Mouse (Mus musculus) liver, adult 2 months (tissue): Measurements from ENCODE around the gene Ext2. TPM values are rescaled to one million over a fixed set of nuclear protein-coding genes. Genes with fewer than 3 reads are reported as not detected.

ENCODE experiments used
- DNase-seq: peaks from one replicate; pipeline ENCODE4 v3.0.0-alpha.2; 2011; ENCODE audit warnings: low read depth, low spot score; ENCODE audit errors: extremely low read depth
- H3K27ac ChIP-seq: fragments of 200-500 bp; replicated peaks from 2 replicates; pipeline ENCODE4 v1.5.1; 2012; ENCODE audit warnings: low read depth, mild to moderate bottlenecking, control low read depth, inconsistent platforms, low read length; ENCODE audit not compliant: insufficient read depth
- H3K27me3 ChIP-seq: fragments of 200-500 bp; 2 replicates; pipeline ENCODE4 v1.6.1; 2012; ENCODE audit warnings: mild to moderate bottlenecking, moderate library complexity, low read length, inconsistent platforms; ENCODE audit not compliant: control insufficient read depth, insufficient read depth
- H3K36me3 ChIP-seq: fragments of 200-500 bp; 2 replicates; pipeline ENCODE4 v1.6.1; 2012; ENCODE audit warnings: low read length, inconsistent platforms; ENCODE audit not compliant: control insufficient read depth, insufficient read depth
- H3K4me1 ChIP-seq: fragments of 200-500 bp; 2 replicates; pipeline ENCODE4 v1.6.1; 2011; ENCODE audit warnings: low read length; ENCODE audit not compliant: control insufficient read depth, insufficient read depth
- H3K4me3 ChIP-seq: fragments of 200-500 bp; 2 replicates; pipeline ENCODE4 v1.5.1; 2011; ENCODE audit warnings: low read depth, mild to moderate bottlenecking, control low read depth, low read length, moderate library complexity; ENCODE audit not compliant: insufficient read depth
- H3K79me2 ChIP-seq: fragments of 200-500 bp; 2 replicates; pipeline ENCODE4 v1.6.1; 2012; ENCODE audit warnings: inconsistent platforms, mild to moderate bottlenecking, low read length, moderate library complexity; ENCODE audit not compliant: control insufficient read depth, insufficient read depth
- H3K9ac ChIP-seq: fragments of 200-500 bp; 2 replicates; pipeline ENCODE4 v1.6.1; 2012; ENCODE audit warnings: low read depth, mild to moderate bottlenecking, control low read depth, inconsistent platforms, low read length
- CTCF ChIP-seq: fragments of 200-500 bp; IDR thresholded peaks from 2 replicates; pipeline ENCODE4 v1.5.1; 2011; ENCODE audit warnings: low read depth, low read length, control low read depth
- POLR2A ChIP-seq: fragments of 200-500 bp; IDR thresholded peaks from 2 replicates; pipeline ENCODE4 v1.6.1; 2011; ENCODE audit warnings: low read length, control low read depth; ENCODE audit not compliant: insufficient read depth; ENCODE audit errors: extremely low read depth
- WGBS: fragments of 180-500 bp; shearing (Covaris S2); methylation state at CpG from one replicate; pipeline ENCODE4 v1.1.7; 2018; 5-methylcytosine and 5-hydroxymethylcytosine counted together
- polyA plus RNA-seq: library from polyadenylated mRNA; depleted of rRNA; stranded (reverse); fragments of >200 nt; gene quantifications from 2 replicates; pipeline ENCODE4 v1.2.3, GENCODE M21; 2012
- total RNA-seq: library from RNA; depleted of rRNA; stranded (reverse); fragments of >200 nt; gene quantifications from 2 replicates; pipeline ENCODE4 v1.2.3, GENCODE M21; 2014

Ext2 gene
- total and polyA plus RNA-seq, 2 experiments: 14.1 to 19.1 TPM

GRCm38 (mm10) chr2:93702936-93703926, 119.1 kb downstream of the Ext2 start:
- 96% methylated on average over 19 of the region's 19 CpGs for WGBS
- Histone ChIP-seq H3K79me2 (no peaks in the 10 kb centered on the region), H3K27ac (no peak overlapping the region), H3K9ac (no peak overlapping the region), H3K4me3 (no peak overlapping the region), H3K36me3 (peaks cover 27% of the 10 kb centered on the region), H3K27me3 (no peaks in the 10 kb centered on the region), H3K4me1 (no peaks in the 10 kb centered on the region)
- no peak for DNase-seq
- TF ChIP-seq POLR2A (no peak), CTCF (no peak)

DNA sequence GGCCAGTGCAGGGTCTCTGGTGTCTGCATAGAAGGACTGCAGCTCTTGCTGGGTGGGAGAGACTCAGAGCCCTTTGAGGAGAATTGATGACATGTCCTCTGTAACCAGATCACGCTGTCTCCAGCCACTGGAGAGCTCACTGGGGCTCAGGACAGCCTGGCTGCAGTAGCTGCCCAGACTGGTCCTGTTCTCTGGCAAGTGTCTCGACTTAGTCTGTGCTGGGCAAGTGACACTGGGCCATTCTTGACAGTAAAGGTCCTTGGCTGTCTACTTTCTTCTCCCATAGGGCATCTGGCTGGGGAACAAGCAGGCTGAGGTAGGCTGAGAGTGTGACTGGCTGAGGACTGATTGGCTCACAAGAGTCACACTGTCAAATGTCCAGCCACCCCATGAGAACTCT, 123.0 kb downstream of the Ext2 start:
- Histone ChIP-seq H3K79me2 (no peaks in the 10 kb centered on the region), H3K27me3 (no peaks in the 10 kb centered on the region), H3K9ac (no peak overlapping the region), H3K4me3 (no peak overlapping the region), H3K27ac (no peak overlapping the region), H3K4me1 (no peaks in the 10 kb centered on the region), H3K36me3 (peaks cover 22% of the 10 kb centered on the region)
- DNase-seq: no peak
- WGBS: 92% methylated on average over 2 of the region's 2 CpGs
- TF ChIP-seq CTCF (no peak), POLR2A (no peak)

DNA sequence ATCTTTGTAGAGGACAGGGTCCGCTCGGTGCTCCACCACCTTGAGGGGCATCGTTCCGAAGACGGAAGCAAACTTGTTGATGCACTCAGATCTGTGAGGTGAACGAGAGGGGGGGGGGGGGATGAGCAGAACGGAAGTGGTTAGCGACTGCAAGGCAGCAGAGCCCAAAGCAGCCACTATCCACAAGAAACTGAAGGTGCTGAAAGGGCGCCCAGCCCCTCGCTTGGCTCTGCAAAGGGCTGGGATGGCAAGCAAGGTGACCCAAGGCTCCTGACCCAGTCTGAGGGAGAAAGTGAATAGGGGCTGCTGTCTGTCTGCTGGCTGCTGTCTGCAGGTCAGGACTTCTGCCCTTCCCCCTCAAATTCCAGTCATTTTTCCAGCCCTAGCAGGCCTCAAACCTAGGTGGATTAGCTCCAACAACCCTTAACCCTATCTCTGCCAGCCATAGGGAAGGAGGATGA, 126.2 kb downstream of the Ext2 start:
- Histone ChIP-seq H3K27ac (no peak overlapping the region), H3K9ac (no peak overlapping the region), H3K36me3 (peaks cover 2% of the 10 kb centered on the region; the same call in 1 of the 2 replicates), H3K4me1 (no peaks in the 10 kb centered on the region), H3K4me3 (no peak overlapping the region), H3K27me3 (no peaks in the 10 kb centered on the region), H3K79me2 (no peaks in the 10 kb centered on the region)
- WGBS: 81% methylated on average over 10 of the region's 10 CpGs
- DNase-seq: no peak
- TF ChIP-seq CTCF (no peak), POLR2A (no peak)

DNA sequence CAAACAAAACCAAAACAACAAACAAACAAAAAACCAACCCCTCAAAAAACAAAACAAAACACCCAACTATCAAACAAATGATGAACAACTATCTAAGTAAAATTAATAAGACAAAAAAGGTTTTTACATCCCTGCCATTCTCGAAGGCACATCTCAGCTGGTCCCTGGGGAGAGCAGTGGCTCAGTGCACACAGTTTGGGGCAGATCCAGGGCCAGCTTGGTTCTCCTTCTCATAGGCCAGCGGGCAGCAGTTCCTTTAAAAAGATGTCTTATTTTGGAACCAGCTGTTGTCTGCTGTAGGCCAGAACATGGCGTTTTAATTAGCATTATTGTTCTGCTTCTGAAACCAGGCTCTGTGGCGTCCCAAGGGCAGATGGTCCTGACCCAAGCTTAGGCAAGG, 129.3 kb downstream of the Ext2 start:
- no peak for DNase-seq
- Histone ChIP-seq H3K79me2 (no peaks in the 10 kb centered on the region), H3K4me1 (no peaks in the 10 kb centered on the region), H3K9ac (no peak overlapping the region), H3K27ac (no peak overlapping the region), H3K4me3 (no peak overlapping the region), H3K36me3 (no peaks in the 10 kb centered on the region; the same call in 1 of the 2 replicates), H3K27me3 (no peaks in the 10 kb centered on the region)
- TF ChIP-seq CTCF (no peak), POLR2A (no peak)
- WGBS: 86% methylated on average over 4 of the region's 4 CpGs

GRCm38 (mm10) chr2:93690064-93690930, 132.1 kb downstream of the Ext2 start:
- Histone ChIP-seq H3K36me3 (no peaks in the 10 kb centered on the region; the same call in 1 of the 2 replicates), H3K9ac (no peak overlapping the region), H3K4me1 (no peaks in the 10 kb centered on the region), H3K79me2 (no peaks in the 10 kb centered on the region), H3K27ac (no peak overlapping the region), H3K27me3 (no peaks in the 10 kb centered on the region), H3K4me3 (no peak overlapping the region)
- TF ChIP-seq CTCF: no peak
- no peak for TF ChIP-seq POLR2A
- DNase-seq: no peak
- 80% methylated on average over 9 of the region's 9 CpGs for WGBS
